Mouse (Mus musculus) A20 (cell line): Measurements from ENCODE around the gene Nab1.
"Not testable (repeated sequence)": the region's sequence is repeated elsewhere in the genome, so short reads cannot be mapped to it uniquely, and the experiment has no call there.

Source experiments
- DNase-seq: peaks from one replicate; pipeline ENCODE4 v3.0.0-alpha.2; 2011; ENCODE audit warnings: low read depth, low spot score

Gene Nab1

GRCm38 (mm10) chr1:52500314-52500981 is at the start of gene Nab1:
Gene Nab1 (minus strand): TSS chr1:52500679.
- peak; percentile 75 for DNase-seq

GRCm38 (mm10) chr1:52547451-52547850 is 47.0 kb upstream of the Nab1 start:
- DNase-seq: no peak

- no peak for DNase-seq
Measured at GRCm38 (mm10) chr1:52546796-52547195, 46.3 kb upstream of the Nab1 start.

- not testable (repeated sequence) for DNase-seq
Measured at GRCm38 (mm10) chr1:52540124-52540523, 39.6 kb upstream of the Nab1 start.

GRCm38 (mm10) chr1:52529933-52530332 is 29.5 kb upstream of the Nab1 start:
- no peak for DNase-seq

GRCm38 (mm10) chr1:52527656-52528055 is 27.2 kb upstream of the Nab1 start:
- no peak for DNase-seq

GRCm38 (mm10) chr1:52527252-52527651 is 26.8 kb upstream of the Nab1 start:
- no peak for DNase-seq

- DNase-seq: no peak
Measured at GRCm38 (mm10) chr1:52524663-52525062, 24.2 kb upstream of the Nab1 start.

- DNase-seq: no peak
Measured at GRCm38 (mm10) chr1:52524150-52524549, 23.7 kb upstream of the Nab1 start.

- DNase-seq: peak; percentile 81
Measured at GRCm38 (mm10) chr1:52521436-52521993, 21.0 kb upstream of the Nab1 start.

- no peak for DNase-seq
Measured at GRCm38 (mm10) chr1:52520131-52520530, 19.7 kb upstream of the Nab1 start.

GRCm38 (mm10) chr1:52515249-52515648 is 14.8 kb upstream of the Nab1 start:
- DNase-seq: no peak

- DNase-seq: peak; percentile 48
Measured at GRCm38 (mm10) chr1:52511788-52512425, 11.4 kb upstream of the Nab1 start.

- DNase-seq: no peak
Measured at GRCm38 (mm10) chr1:52506211-52506610, 5.7 kb upstream of the Nab1 start.

- no peak for DNase-seq
Measured at GRCm38 (mm10) chr1:52502296-52502695, 1.8 kb upstream of the Nab1 start.

GRCm38 (mm10) chr1:52501688-52502133 is 1.2 kb upstream of the Nab1 start:
- peak; percentile 33 for DNase-seq

GRCm38 (mm10) chr1:52501090-52501489 is 611 bp upstream of the Nab1 start:
- DNase-seq: no peak

- peak; percentile 75 for DNase-seq
Measured at GRCm38 (mm10) chr1:52499601-52500313, 722 bp downstream of the Nab1 start.

- peak; percentile 45 for DNase-seq
Measured at GRCm38 (mm10) chr1:52498786-52499450, 1.6 kb downstream of the Nab1 start.

GRCm38 (mm10) chr1:52489538-52490181 is 10.8 kb downstream of the Nab1 start:
- DNase-seq: peak; percentile 56

GRCm38 (mm10) chr1:52484980-52485379 is 15.5 kb downstream of the Nab1 start:
- DNase-seq: no peak
